Mouse (Mus musculus) adrenal gland, postnatal 14 days (tissue): ENCODE measurements at regions not wholly inside any gene's neighbourhood (a gene's known extent, or its start where the extent isn't known, plus 50 kb on each side); places are given as distances from the start of the nearest gene placed in this dataset.

Source experiments
- DNase-seq: peaks from one replicate; pipeline ENCODE4 v3.0.0; 2021; ENCODE audit warnings: mixed read lengths

GRCm38 (mm10) chr14:105056171-105056570 lies 121.0 kb downstream of the Rbm26 start:
- no peak for DNase-seq

GRCm38 (mm10) chr14:105038798-105039197 lies 138.3 kb downstream of the Rbm26 start:
- no peak for DNase-seq

GRCm38 (mm10) chr14:105034712-105035377 lies 142.3 kb downstream of the Rbm26 start:
- DNase-seq = peak; percentile 46

GRCm38 (mm10) chr14:105019971-105020370 lies 157.2 kb downstream of the Rbm26 start:
- DNase-seq = no peak

GRCm38 (mm10) chr14:105016089-105016846 lies 160.9 kb downstream of the Rbm26 start:
- DNase-seq = no peak

- DNase-seq = no peak
These were observed 161.8 kb downstream of the Rbm26 start for GRCm38 (mm10) chr14:105015278-105015677.

GRCm38 (mm10) chr14:105010742-105011141 lies 166.4 kb downstream of the Rbm26 start:
- DNase-seq = no peak

GRCm38 (mm10) chr14:105008331-105008730 lies 168.8 kb downstream of the Rbm26 start:
- DNase-seq = no peak

GRCm38 (mm10) chr14:104994066-104994465 lies 183.1 kb downstream of the Rbm26 start:
- DNase-seq = no peak

- peak; percentile 31 for DNase-seq
These were observed 211.1 kb downstream of the Rbm26 start for GRCm38 (mm10) chr14:104966046-104966445.

GRCm38 (mm10) chr14:104943450-104943849 lies 233.7 kb downstream of the Rbm26 start:
- DNase-seq = no peak

GRCm38 (mm10) chr14:104939961-104940360 lies 237.2 kb downstream of the Rbm26 start:
- DNase-seq = no peak

- DNase-seq = no peak
These were observed 239.9 kb downstream of the Rbm26 start for GRCm38 (mm10) chr14:104937083-104937864.

- no peak for DNase-seq
These were observed 241.2 kb downstream of the Rbm26 start for GRCm38 (mm10) chr14:104935956-104936355.

- no peak for DNase-seq
These were observed 271.4 kb downstream of the Rbm26 start for GRCm38 (mm10) chr14:104905706-104906105.

GRCm38 (mm10) chr14:104902120-104903027 lies 274.8 kb downstream of the Rbm26 start:
- no peak for DNase-seq

- DNase-seq = no peak
These were observed 276.1 kb downstream of the Rbm26 start for GRCm38 (mm10) chr14:104901072-104901471.

- DNase-seq = no peak
These were observed 305.9 kb downstream of the Rbm26 start for GRCm38 (mm10) chr14:104871203-104871602.

GRCm38 (mm10) chr14:104867540-104867939 lies 309.6 kb downstream of the Rbm26 start:
- no peak for DNase-seq

GRCm38 (mm10) chr14:104863881-104864280 lies 313.2 kb downstream of the Rbm26 start:
- DNase-seq = no peak

- DNase-seq = no peak
These were observed 321.2 kb downstream of the Rbm26 start for GRCm38 (mm10) chr14:104855913-104856312.

- no peak for DNase-seq
These were observed 326.8 kb upstream of the Rnf219 start for GRCm38 (mm10) chr14:104849274-104849673.
